Mouse (Mus musculus): ENCODE measurements around the gene Cdc42ep1. TPM values are rescaled to one million over a fixed set of nuclear protein-coding genes. Genes with fewer than 3 reads are reported as not detected.
A peak's percentile ranks its signal among the peaks of the same experiment; 100 is the strongest.
"Not testable (repeated sequence)": the region's sequence is repeated elsewhere in the genome, so short reads cannot be mapped to it uniquely, and the experiment has no call there.

The Cdc42ep1 gene
- polyA plus RNA-seq, 1 experiment from 2014 or later = 101 TPM

GRCm38 (mm10) chr15:78843581-78844469, 1.4 kb downstream of the Cdc42ep1 start:
- Histone ChIP-seq H3K4me2 (peak overlapping the region; percentile 75), H3K9me3 (ENCODE audit: low read depth, low read length) (no peaks in the 10 kb centered on the region), H3K4me1 (ENCODE audit: insufficient read depth) (peaks cover 28% of the 10 kb centered on the region), H3K27me3 (ENCODE audit: insufficient read depth, low read length) (no peaks in the 10 kb centered on the region), H3K27ac (ENCODE audit: low read depth) (peak overlapping the region; percentile 98), H3K9ac (peak overlapping the region; percentile 97), H3K4me3 (ENCODE audit: low read depth, low read length) (peak overlapping the region; percentile 67), H3K36me3 (ENCODE audit: insufficient read depth) (peaks cover 34% of the 10 kb centered on the region)
- peak; percentile 37 for TF ChIP-seq CTCF (IDR thresholded peaks at IDR 0.05; ENCODE audit: low read depth)
- 24% methylated on average over 21 of the region's 21 CpGs for WGBS
- no peak for ATAC-seq (ENCODE audit: insufficient read depth)
- DNase-seq = peak; percentile 71

GRCm38 (mm10) chr15:78844791-78845190, 2.4 kb downstream of the Cdc42ep1 start:
- peak overlapping the region; percentile 97 for H3K9ac ChIP-seq
- H3K4me2 ChIP-seq = peak overlapping the region; percentile 75
- peak; percentile 22; the same call in 1 of the 2 replicates for ATAC-seq (ENCODE audit: insufficient read depth)
- TF ChIP-seq CTCF (IDR thresholded peaks at IDR 0.05; ENCODE audit: low read depth) = peak; percentile 30; the same call in 1 of the 2 replicates
- WGBS = 17% methylated on average over 9 of the region's 9 CpGs
- peak overlapping the region; percentile 98 for H3K27ac ChIP-seq (ENCODE audit: low read depth)
- peak; percentile 85 for DNase-seq
- H3K4me1 ChIP-seq (ENCODE audit: insufficient read depth) = peaks cover 28% of the 10 kb centered on the region
- H3K4me3 ChIP-seq (ENCODE audit: low read depth, low read length) = peak overlapping the region; percentile 67
- H3K27me3 ChIP-seq (ENCODE audit: insufficient read depth, low read length) = no peaks in the 10 kb centered on the region
- H3K9me3 ChIP-seq (ENCODE audit: low read depth, low read length) = no peaks in the 10 kb centered on the region
- H3K36me3 ChIP-seq (ENCODE audit: insufficient read depth) = peaks cover 44% of the 10 kb centered on the region

GRCm38 (mm10) chr15:78845321-78845720, 2.9 kb downstream of the Cdc42ep1 start:
- no peak for ATAC-seq (ENCODE audit: insufficient read depth)
- Histone ChIP-seq H3K4me3 (ENCODE audit: low read depth, low read length) (peak overlapping the region; percentile 67), H3K9me3 (ENCODE audit: low read depth, low read length) (no peaks in the 10 kb centered on the region), H3K27me3 (ENCODE audit: insufficient read depth, low read length) (no peaks in the 10 kb centered on the region), H3K27ac (ENCODE audit: low read depth) (peak overlapping the region; percentile 98), H3K36me3 (ENCODE audit: insufficient read depth) (peaks cover 49% of the 10 kb centered on the region), H3K9ac (peak overlapping the region; percentile 50), H3K4me1 (ENCODE audit: insufficient read depth) (peaks cover 28% of the 10 kb centered on the region), H3K4me2 (peak overlapping the region; percentile 75)
- TF ChIP-seq CTCF (IDR thresholded peaks at IDR 0.05; ENCODE audit: low read depth) = no peak
- peak; percentile 55 for DNase-seq
- 37% methylated on average over 11 of the region's 11 CpGs for WGBS

- H3K9me3 ChIP-seq (ENCODE audit: low read depth, low read length) = no peaks in the 10 kb centered on the region
- WGBS = 63% methylated on average over 8 of the region's 8 CpGs
- H3K4me3 ChIP-seq (ENCODE audit: low read depth, low read length) = peak overlapping the region; percentile 67
- 0 out of 2 replicates have a peak, but pooled peaks have one; percentile 7 for TF ChIP-seq CTCF (IDR thresholded peaks at IDR 0.05; ENCODE audit: low read depth)
- H3K36me3 ChIP-seq (ENCODE audit: insufficient read depth) = peaks cover 51% of the 10 kb centered on the region
- ATAC-seq (ENCODE audit: insufficient read depth) = no peak
- peak overlapping the region; percentile 98 for H3K27ac ChIP-seq (ENCODE audit: low read depth)
- H3K4me1 ChIP-seq (ENCODE audit: insufficient read depth) = peaks cover 29% of the 10 kb centered on the region
- DNase-seq = no peak
- peak overlapping the region; percentile 75 for H3K4me2 ChIP-seq
- peak overlapping the region; percentile 50 for H3K9ac ChIP-seq
- no peaks in the 10 kb centered on the region for H3K27me3 ChIP-seq (ENCODE audit: insufficient read depth, low read length)
Observed at GRCm38 (mm10) chr15:78845867-78846266, 3.4 kb downstream of the Cdc42ep1 start.

- Histone ChIP-seq H3K27me3 (ENCODE audit: insufficient read depth, low read length) (no peaks in the 10 kb centered on the region), H3K27ac (ENCODE audit: low read depth) (peak overlapping the region; percentile 98), H3K4me1 (ENCODE audit: insufficient read depth) (peaks cover 24% of the 10 kb centered on the region), H3K36me3 (ENCODE audit: insufficient read depth) (peaks cover 51% of the 10 kb centered on the region), H3K4me3 (ENCODE audit: low read depth, low read length) (peak overlapping the region; percentile 67), H3K9ac (no peak overlapping the region), H3K9me3 (ENCODE audit: low read depth, low read length) (no peaks in the 10 kb centered on the region), H3K4me2 (peak overlapping the region; percentile 75)
- 62% methylated on average over 8 of the region's 8 CpGs for WGBS
- ATAC-seq (ENCODE audit: insufficient read depth) (no peak), DNase-seq (no peak)
- TF ChIP-seq CTCF (IDR thresholded peaks at IDR 0.05; ENCODE audit: low read depth) = no peak
Observed at GRCm38 (mm10) chr15:78846352-78846751, 3.9 kb downstream of the Cdc42ep1 start.

GRCm38 (mm10) chr15:78846805-78847204, 4.4 kb downstream of the Cdc42ep1 start:
- H3K9me3 ChIP-seq (ENCODE audit: low read depth, low read length); ATAC-seq (ENCODE audit: insufficient read depth); H3K9ac ChIP-seq; H3K4me2 ChIP-seq; H3K27me3 ChIP-seq (ENCODE audit: insufficient read depth, low read length); H3K4me3 ChIP-seq (ENCODE audit: low read depth, low read length); DNase-seq: not testable (repeated sequence)
- H3K4me1 ChIP-seq (ENCODE audit: insufficient read depth) = peaks cover 23% of the 10 kb centered on the region
- H3K27ac ChIP-seq (ENCODE audit: low read depth) = peak overlapping the region; percentile 42; the same call in 1 of the 2 replicates
- peaks cover 51% of the 10 kb centered on the region for H3K36me3 ChIP-seq (ENCODE audit: insufficient read depth)
- WGBS = 69% methylated on average over 7 of the region's 7 CpGs

GRCm38 (mm10) chr15:78848467-78848866, 6.0 kb downstream of the Cdc42ep1 start:
- H3K36me3 ChIP-seq (ENCODE audit: insufficient read depth) = peaks cover 51% of the 10 kb centered on the region
- TF ChIP-seq CTCF (IDR thresholded peaks at IDR 0.05; ENCODE audit: low read depth) = peak; percentile 96
- H3K4me3 ChIP-seq (ENCODE audit: low read depth, low read length) = no peak overlapping the region
- H3K4me2 ChIP-seq = no peak overlapping the region
- DNase-seq = peak; percentile 91
- H3K9me3 ChIP-seq (ENCODE audit: low read depth, low read length) = no peaks in the 10 kb centered on the region
- no peaks in the 10 kb centered on the region for H3K27me3 ChIP-seq (ENCODE audit: insufficient read depth, low read length)
- no peak for ATAC-seq (ENCODE audit: insufficient read depth)
- H3K9ac ChIP-seq = no peak overlapping the region
- no peak overlapping the region for H3K27ac ChIP-seq (ENCODE audit: low read depth)
- 25% methylated on average over 5 of the region's 5 CpGs for WGBS
- H3K4me1 ChIP-seq (ENCODE audit: insufficient read depth) = peaks cover 22% of the 10 kb centered on the region
